Mouse (Mus musculus) retina, adult 2 months (tissue): ENCODE data around the gene Stam.
A peak's percentile ranks its signal among the peaks of the same experiment; 100 is the strongest.
"Not testable (repeated sequence)": the region's sequence is repeated elsewhere in the genome, so short reads cannot be mapped to it uniquely, and the experiment has no call there.

Experiments
- DNase-seq: peaks from one replicate; pipeline ENCODE4 v3.0.0-alpha.2; 2012; ENCODE audit warnings: low read depth, low spot score

Stam gene

GRCm38 (mm10) chr2:14073362-14074220 is at the start of gene Stam:
TSS of gene Stam (plus strand) at chr2:14074098.
- peak; percentile 81 for DNase-seq

DNA sequence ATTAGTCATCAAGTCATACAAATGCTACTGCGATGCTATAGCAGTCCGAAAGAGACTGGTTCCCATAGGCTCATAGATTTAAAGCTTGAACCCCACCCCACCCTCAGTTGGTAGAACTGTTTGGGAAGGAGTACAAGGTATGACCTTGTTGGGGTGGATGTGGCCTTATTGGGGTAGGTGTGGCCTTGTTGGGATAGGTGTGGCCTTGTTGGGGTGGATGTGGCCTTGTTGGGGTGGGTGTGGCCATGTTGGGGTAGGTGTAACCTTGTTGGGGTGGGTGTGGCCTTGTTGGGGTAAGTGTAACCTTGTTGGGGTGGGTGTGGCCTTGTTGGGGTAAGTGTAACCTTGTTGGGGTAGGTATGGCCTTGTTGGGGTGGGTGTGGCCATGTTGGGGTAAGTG is 32.6 kb upstream of the Stam start:
- no peak for DNase-seq

DNA sequence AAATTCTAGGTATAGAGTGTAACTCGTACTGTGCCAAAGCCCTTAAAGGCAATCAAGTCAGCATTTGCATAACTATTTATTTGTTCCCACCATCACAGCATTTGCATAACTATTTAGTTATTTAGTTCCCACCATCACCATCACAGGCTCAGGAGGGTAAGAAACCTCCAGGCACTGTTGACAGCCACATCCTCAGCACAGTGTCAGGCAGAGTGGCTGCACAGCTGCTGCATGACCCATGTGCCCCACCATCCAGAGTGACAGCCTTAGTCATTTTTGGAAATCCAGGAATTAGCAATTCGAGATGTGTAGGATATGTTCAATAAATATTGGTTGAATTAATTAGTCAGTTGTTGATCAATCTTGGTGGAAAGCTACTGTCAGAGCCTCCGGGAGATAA is 30.9 kb upstream of the Stam start:
- no peak for DNase-seq

DNA sequence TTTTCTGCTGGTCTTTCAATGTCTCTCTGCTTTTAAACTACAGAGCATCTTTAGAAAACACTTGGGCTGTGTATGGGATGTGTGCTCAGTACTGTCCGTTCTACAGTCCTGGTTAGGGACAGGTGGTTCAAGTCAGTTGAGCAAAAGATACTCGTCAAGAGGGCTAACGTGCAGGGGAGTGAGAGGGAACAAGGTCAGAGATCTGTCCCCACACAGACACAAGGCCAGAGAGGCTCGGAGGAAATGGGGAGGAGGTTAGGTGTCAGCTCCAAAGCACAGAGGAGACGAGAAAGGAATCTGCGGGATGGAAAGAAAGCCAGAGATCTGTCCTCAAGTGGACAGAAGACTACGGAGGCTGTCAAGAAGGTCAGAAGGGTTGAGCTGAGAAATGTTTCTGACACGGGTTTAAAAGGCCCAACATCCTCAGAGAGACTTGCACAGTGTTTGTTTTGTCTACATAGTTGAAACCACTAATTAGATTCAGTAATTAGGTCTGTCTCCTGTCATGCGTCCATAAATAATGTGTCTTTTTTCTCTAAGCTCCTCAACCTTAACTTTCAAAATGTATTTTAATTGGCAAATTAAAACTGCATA is 30.2 kb upstream of the Stam start:
- no peak for DNase-seq

DNA sequence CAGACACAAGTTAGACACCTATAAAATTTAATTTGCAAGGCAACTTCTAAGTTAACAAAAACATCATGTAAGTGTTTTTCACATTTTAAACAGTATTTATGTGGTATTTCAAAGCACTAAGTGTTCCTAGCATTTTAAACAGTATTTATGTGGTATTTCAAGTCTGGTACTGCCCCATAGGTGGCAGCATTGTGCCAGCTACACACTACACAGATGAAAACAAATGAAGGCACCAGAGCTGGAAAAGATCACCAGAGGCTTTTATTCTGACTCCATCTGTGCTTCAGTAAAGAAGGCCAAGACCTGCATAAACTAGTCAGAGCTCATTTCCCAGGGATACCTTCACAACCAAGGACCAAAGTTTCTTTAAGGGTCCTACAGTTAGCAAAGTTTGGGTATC is 25.5 kb upstream of the Stam start:
- peak; percentile 62 for DNase-seq

DNA sequence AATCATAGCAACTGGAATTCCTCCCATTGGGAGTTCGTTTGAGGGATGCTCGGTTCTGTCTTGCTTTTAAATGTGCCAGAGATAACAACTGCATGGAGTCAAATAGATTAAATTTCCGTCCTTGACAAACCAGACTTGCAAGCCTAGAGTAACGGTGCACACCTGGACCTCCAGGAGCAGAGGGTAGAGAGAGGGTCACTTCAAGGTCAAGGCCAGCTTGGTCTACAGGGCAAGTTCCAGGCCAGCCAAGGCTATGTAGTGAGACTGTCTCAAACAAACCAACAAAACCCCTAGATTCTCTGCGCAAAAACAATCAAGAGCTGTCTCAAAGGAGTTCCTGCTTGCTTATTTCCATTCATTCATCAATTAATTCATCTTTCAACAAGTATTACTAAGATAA is 25.1 kb upstream of the Stam start:
- DNase-seq: no peak

- no peak for DNase-seq
Observed at GRCm38 (mm10) chr2:14053618-14054017, 20.3 kb upstream of the Stam start.

- no peak for DNase-seq
Observed at GRCm38 (mm10) chr2:14054163-14054562, 19.7 kb upstream of the Stam start.

DNA sequence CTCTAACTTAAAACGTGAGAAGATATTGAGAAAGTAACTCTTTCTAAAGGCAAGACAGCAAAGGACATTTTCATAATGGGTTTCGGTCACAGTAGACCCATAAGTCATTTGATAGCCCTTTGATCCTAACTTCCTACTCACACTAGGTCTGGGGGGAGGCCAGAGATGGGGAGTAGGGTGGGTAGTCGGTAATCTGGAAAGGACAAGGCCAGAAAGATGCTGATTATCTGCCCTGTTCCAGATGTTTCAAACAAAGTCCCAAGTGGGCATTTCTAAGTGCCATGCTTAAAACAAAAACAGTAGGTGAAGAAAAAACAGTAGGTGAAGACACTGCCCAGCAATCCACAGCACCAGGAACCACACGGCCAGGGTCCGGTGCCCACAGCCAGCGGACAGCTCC is 19.2 kb upstream of the Stam start:
- no peak for DNase-seq

- DNase-seq: peak; percentile 29
Observed at GRCm38 (mm10) chr2:14055168-14055565, 18.7 kb upstream of the Stam start.

DNA sequence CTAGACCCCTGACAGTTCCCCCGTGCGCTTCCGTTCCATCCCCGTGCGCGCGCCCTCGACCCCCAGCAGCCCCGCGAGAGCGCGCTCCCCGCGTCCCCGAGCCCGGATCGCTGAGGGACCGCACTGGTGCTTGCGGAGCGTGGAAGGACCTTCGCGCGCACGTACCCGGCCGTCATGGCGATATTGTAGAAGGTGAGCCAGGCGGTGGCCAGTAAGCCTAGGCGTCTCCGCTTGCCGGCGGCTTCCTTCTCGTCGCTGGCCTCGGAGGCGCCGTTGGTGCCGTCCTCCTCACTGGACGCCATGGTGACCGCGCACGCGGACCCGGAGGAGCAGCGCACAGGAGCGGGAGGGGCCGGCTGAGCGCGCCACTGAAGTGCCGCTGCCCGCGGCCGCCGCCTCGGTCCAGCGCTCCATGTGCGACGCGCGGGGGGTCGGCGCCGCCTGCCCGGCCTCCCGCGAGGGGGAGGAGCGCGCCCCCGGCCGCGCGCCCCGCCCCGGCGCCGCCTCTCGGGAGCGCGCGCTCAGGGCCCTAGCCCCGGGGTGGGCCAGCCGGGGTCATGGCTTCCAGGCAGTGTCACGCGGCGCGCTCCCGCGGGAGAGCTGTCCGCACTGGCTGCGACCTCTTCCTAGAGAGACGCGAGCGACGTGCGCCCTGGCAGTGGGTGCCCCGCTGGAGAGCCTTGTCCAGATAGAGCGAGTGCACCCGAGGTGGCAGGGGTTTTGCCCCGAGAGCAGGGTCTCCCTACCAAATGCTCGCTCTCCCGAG is 18.1 kb upstream of the Stam start, which contains the start of gene Hacd1:
Gene Hacd1 (minus strand): TSS at position 570 of the 766 bp plus-strand sequence.
- DNase-seq: peak; percentile 66

- DNase-seq: no peak
Observed at GRCm38 (mm10) chr2:14065704-14066650, 7.9 kb upstream of the Stam start.

- DNase-seq: no peak
Observed at GRCm38 (mm10) chr2:14069027-14069426, 4.9 kb upstream of the Stam start.

GRCm38 (mm10) chr2:14070466-14070865 is 3.4 kb upstream of the Stam start:
- DNase-seq: no peak

GRCm38 (mm10) chr2:14073008-14073361 is 913 bp upstream of the Stam start:
- DNase-seq: no peak

- no peak for DNase-seq
Observed at GRCm38 (mm10) chr2:14074221-14074901, 463 bp downstream of the Stam start.

GRCm38 (mm10) chr2:14078527-14078926 is 4.6 kb downstream of the Stam start:
- not testable (repeated sequence) for DNase-seq

- DNase-seq: no peak
Observed at GRCm38 (mm10) chr2:14100533-14100932, 26.6 kb downstream of the Stam start.

DNA sequence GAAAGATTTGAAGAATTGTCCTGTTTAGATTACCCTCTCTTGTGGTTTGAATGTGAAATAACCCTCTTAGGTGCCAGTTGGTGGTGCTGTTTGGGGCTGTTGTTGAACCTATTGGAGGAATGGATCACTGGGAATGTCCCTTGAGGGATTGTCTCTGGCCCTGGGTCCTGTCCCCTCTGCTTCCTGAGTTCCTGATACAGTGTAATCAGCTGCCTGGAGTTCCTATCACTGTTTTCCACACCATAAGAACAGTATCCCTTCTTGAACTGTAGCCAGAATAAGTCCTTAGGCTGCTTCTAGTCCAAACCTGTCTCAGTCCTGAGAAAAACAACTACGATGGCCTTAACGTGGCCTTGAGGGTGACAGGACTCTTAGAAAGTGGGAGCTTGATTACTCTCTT is 28.7 kb downstream of the Stam start:
- DNase-seq: no peak

DNA sequence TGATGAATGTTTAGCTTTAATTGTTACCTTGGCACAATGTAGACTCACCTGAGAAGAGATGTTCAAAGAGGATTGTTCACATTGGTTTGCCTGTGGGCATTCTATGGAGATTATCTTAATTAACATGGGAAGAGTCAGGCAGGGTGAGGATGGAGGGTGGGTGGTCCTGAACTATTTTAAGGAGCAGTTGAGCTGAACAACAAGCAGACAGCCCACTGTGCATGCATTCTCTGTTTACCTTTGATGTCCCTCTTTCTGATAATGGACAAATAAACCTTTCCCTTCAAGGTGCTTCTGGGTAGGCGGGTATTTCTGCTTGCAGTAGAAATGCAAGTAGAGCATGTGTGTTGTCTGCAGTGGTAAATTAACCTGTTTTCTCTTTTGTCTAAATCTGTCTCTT is 30.0 kb downstream of the Stam start:
- no peak for DNase-seq

DNA sequence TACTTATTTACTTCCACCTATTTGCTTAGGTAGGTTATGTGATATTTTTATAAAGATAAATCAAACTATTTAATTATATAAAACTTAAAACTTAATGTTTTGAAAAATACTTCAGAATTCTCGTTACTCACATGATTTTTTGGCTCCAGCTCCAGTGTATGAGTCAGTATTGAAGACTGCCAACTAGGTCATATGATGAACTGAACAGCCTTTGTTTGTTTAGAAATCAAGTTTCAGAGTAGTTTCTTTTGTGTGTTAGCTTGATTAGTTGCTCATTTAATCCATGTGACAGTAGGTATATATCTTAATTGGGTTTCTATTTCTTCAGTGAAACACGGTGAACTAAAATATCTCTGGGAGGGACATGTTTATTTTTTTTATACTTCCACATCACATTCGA is 33.8 kb downstream of the Stam start:
- no peak for DNase-seq
